Mouse (Mus musculus): ENCODE measurements around the gene Atoh1. TPM values are rescaled to one million over a fixed set of nuclear protein-coding genes. Genes with fewer than 3 reads are reported as not detected.

The Atoh1 gene
- 0.07 and 0.13 TPM in 2 replicates for polyA plus RNA-seq (2012; rRNA removed)

- Histone ChIP-seq H3K27me3 (ENCODE audit: control insufficient read depth, insufficient read depth, low read length) (peaks cover 4% of the 10 kb centered on the region; the same call in 1 of the 2 replicates), H3K36me3 (ENCODE audit: control insufficient read depth, insufficient read depth, low read length) (no peaks in the 10 kb centered on the region), H3K27ac (ENCODE audit: control insufficient read depth, insufficient read depth, low read length) (no peak within 1 kb of the TSS), H3K4me1 (replicated peaks; ENCODE audit: control insufficient read depth, insufficient read depth, low read length) (no peaks in the 10 kb centered on the region), H3K4me3 (ENCODE audit: control insufficient read depth, insufficient read depth, low read length) (no peak within 1 kb of the TSS)
- WGBS, result 2% methylated on average over 34 of the region's 34 CpGs
- TF ChIP-seq POLR2A (IDR thresholded peaks at IDR 0.05; ENCODE audit: control insufficient read depth, extremely low read depth, insufficient read depth, low read length, poor library complexity), result no peak
- DNase-seq, result no peak
Observed at GRCm38 (mm10) chr6:64728499-64729198, at the start of gene Atoh1. Gene Atoh1 (plus strand): TSS chr6:64729125.

- WGBS, result 43% methylated on average over 9 of the region's 9 CpGs
- Histone ChIP-seq H3K4me3 (ENCODE audit: control insufficient read depth, insufficient read depth, low read length) (no peak overlapping the region), H3K27ac (ENCODE audit: control insufficient read depth, insufficient read depth, low read length) (no peak overlapping the region), H3K27me3 (ENCODE audit: control insufficient read depth, insufficient read depth, low read length) (no peaks in the 10 kb centered on the region), H3K4me1 (replicated peaks; ENCODE audit: control insufficient read depth, insufficient read depth, low read length) (no peaks in the 10 kb centered on the region), H3K36me3 (ENCODE audit: control insufficient read depth, insufficient read depth, low read length) (no peaks in the 10 kb centered on the region)
- TF ChIP-seq POLR2A (IDR thresholded peaks at IDR 0.05; ENCODE audit: control insufficient read depth, extremely low read depth, insufficient read depth, low read length, poor library complexity), result no peak
- no peak for TF ChIP-seq CTCF (IDR thresholded peaks at IDR 0.05; ENCODE audit: borderline replicate concordance, control insufficient read depth, extremely low read depth, insufficient read depth, low read length, poor library complexity)
- peak; percentile 3 for DNase-seq
Observed at GRCm38 (mm10) chr6:64683974-64684373, 45.0 kb upstream of the Atoh1 start.

- Histone ChIP-seq H3K27ac (ENCODE audit: control insufficient read depth, insufficient read depth, low read length) (no peak overlapping the region), H3K4me1 (replicated peaks; ENCODE audit: control insufficient read depth, insufficient read depth, low read length) (no peaks in the 10 kb centered on the region), H3K27me3 (ENCODE audit: control insufficient read depth, insufficient read depth, low read length) (no peaks in the 10 kb centered on the region), H3K36me3 (ENCODE audit: control insufficient read depth, insufficient read depth, low read length) (no peaks in the 10 kb centered on the region), H3K4me3 (ENCODE audit: control insufficient read depth, insufficient read depth, low read length) (no peak overlapping the region)
- WGBS, result 6% methylated on average over 5 of the region's 5 CpGs
- no peak for DNase-seq
- no peak for TF ChIP-seq POLR2A (IDR thresholded peaks at IDR 0.05; ENCODE audit: control insufficient read depth, extremely low read depth, insufficient read depth, low read length, poor library complexity)
- TF ChIP-seq CTCF (IDR thresholded peaks at IDR 0.05; ENCODE audit: borderline replicate concordance, control insufficient read depth, extremely low read depth, insufficient read depth, low read length, poor library complexity), result no peak
Observed at GRCm38 (mm10) chr6:64684973-64685372, 44.0 kb upstream of the Atoh1 start.

DNA sequence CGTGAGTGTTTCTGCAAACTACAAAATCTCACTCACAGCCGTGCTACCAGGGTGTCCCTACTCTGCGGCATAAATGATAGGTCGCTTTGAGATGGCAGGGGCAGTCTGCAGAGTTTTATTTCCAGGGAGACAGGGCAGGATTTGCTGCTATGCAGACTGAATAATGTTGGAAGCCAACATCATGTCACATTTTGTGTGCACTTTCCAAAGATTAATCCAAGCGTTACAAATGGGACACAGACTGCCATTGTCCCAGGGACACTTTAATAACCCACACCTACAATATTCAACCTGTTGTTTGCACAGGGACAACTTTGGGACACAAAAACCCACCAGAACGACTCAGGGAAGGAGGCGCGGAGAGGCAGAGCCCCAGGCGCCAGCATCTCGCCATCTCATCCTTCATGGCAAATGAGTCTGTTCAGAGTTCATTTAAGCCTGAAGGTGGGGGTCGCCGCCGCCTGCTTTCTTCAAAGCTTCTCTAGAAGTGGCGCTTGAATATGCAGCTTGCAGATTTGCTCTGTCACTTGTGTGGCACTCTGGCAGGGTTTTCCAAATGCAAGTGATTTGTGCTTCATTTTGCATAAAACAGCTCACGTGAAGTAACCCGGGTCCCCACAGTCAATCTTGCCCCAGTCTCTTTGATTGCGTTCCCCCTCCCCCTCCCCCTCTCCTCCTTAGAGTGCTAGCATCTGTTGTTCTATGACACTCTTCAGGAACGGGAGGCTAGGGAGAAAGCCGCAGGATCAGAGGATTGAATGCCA, 40.6 kb upstream of the Atoh1 start:
- Histone ChIP-seq H3K4me3 (ENCODE audit: control insufficient read depth, insufficient read depth, low read length) (no peak overlapping the region), H3K27ac (ENCODE audit: control insufficient read depth, insufficient read depth, low read length) (no peak overlapping the region), H3K4me1 (replicated peaks; ENCODE audit: control insufficient read depth, insufficient read depth, low read length) (no peaks in the 10 kb centered on the region), H3K36me3 (ENCODE audit: control insufficient read depth, insufficient read depth, low read length) (no peaks in the 10 kb centered on the region), H3K27me3 (ENCODE audit: control insufficient read depth, insufficient read depth, low read length) (no peaks in the 10 kb centered on the region)
- DNase-seq, result no peak
- TF ChIP-seq CTCF (IDR thresholded peaks at IDR 0.05; ENCODE audit: borderline replicate concordance, control insufficient read depth, extremely low read depth, insufficient read depth, low read length, poor library complexity), result no peak
- TF ChIP-seq POLR2A (IDR thresholded peaks at IDR 0.05; ENCODE audit: control insufficient read depth, extremely low read depth, insufficient read depth, low read length, poor library complexity), result no peak
- WGBS, result 15% methylated on average over 19 of the region's 19 CpGs

DNA sequence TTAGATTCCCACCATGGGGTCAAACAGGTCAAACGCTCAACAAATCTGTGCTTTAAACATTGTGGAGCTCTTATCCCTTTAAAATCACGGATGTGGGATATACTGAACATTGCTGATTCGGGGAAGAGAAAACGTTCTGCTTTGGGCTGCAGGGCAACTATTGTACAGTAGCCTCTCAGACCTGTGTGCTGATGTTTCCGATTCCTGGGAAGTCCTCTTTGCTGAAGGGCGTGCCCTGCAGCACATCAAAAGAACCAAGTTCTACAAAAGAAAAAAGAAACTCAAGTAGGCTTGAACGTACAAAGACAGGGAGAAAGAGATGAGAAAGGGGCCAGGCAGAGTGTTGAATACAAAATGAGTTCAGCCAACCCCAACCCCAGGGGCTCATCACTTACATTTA, 34.2 kb upstream of the Atoh1 start:
- no peak overlapping the region for H3K27ac ChIP-seq (ENCODE audit: control insufficient read depth, insufficient read depth, low read length)
- no peaks in the 10 kb centered on the region for H3K4me1 ChIP-seq (replicated peaks; ENCODE audit: control insufficient read depth, insufficient read depth, low read length)
- no peaks in the 10 kb centered on the region for H3K27me3 ChIP-seq (ENCODE audit: control insufficient read depth, insufficient read depth, low read length)
- TF ChIP-seq POLR2A (IDR thresholded peaks at IDR 0.05; ENCODE audit: control insufficient read depth, extremely low read depth, insufficient read depth, low read length, poor library complexity) (no peak), CTCF (IDR thresholded peaks at IDR 0.05; ENCODE audit: borderline replicate concordance, control insufficient read depth, extremely low read depth, insufficient read depth, low read length, poor library complexity) (no peak)
- no peak for DNase-seq
- 77% methylated on average over 7 of the region's 7 CpGs for WGBS
- H3K4me3 ChIP-seq (ENCODE audit: control insufficient read depth, insufficient read depth, low read length), result no peak overlapping the region
- no peaks in the 10 kb centered on the region for H3K36me3 ChIP-seq (ENCODE audit: control insufficient read depth, insufficient read depth, low read length)

DNA sequence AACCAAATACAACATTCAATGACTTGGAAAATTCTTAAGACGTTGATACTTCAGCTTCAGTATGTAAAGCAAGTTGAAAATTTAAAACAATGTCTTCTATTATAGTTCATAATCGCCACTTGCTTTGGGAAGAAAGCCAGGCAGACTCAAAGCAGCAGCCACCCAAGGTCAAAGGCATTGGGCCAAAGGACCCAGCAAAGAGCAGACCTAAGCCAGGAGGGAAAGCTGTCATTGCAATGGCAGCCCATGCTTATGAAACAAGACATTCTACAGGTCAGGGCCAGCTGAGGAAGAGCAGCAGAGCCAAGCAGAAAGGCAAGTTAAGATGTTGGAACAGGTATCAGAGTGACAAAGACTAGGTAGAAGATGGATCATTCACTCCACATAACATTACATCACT, 25.3 kb upstream of the Atoh1 start:
- Histone ChIP-seq H3K27me3 (ENCODE audit: control insufficient read depth, insufficient read depth, low read length) (no peaks in the 10 kb centered on the region), H3K36me3 (ENCODE audit: control insufficient read depth, insufficient read depth, low read length) (no peaks in the 10 kb centered on the region), H3K4me3 (ENCODE audit: control insufficient read depth, insufficient read depth, low read length) (no peak overlapping the region), H3K27ac (ENCODE audit: control insufficient read depth, insufficient read depth, low read length) (no peak overlapping the region), H3K4me1 (replicated peaks; ENCODE audit: control insufficient read depth, insufficient read depth, low read length) (no peaks in the 10 kb centered on the region)
- DNase-seq, result no peak
- no peak for TF ChIP-seq POLR2A (IDR thresholded peaks at IDR 0.05; ENCODE audit: control insufficient read depth, extremely low read depth, insufficient read depth, low read length, poor library complexity)
- TF ChIP-seq CTCF (IDR thresholded peaks at IDR 0.05; ENCODE audit: borderline replicate concordance, control insufficient read depth, extremely low read depth, insufficient read depth, low read length, poor library complexity), result no peak
- 89% methylated on average over 2 of the region's 2 CpGs for WGBS
